Mouse (Mus musculus) cerebellum, postnatal 10 days (tissue): ENCODE results near the gene Gtpbp1.

Experiments
- DNase-seq, 2 experiments: peaks; one replicate each; pipeline ENCODE4 v3.0.0; 2021; ENCODE audit warnings: mixed read lengths in 2 of 2

Gene Gtpbp1

DNA sequence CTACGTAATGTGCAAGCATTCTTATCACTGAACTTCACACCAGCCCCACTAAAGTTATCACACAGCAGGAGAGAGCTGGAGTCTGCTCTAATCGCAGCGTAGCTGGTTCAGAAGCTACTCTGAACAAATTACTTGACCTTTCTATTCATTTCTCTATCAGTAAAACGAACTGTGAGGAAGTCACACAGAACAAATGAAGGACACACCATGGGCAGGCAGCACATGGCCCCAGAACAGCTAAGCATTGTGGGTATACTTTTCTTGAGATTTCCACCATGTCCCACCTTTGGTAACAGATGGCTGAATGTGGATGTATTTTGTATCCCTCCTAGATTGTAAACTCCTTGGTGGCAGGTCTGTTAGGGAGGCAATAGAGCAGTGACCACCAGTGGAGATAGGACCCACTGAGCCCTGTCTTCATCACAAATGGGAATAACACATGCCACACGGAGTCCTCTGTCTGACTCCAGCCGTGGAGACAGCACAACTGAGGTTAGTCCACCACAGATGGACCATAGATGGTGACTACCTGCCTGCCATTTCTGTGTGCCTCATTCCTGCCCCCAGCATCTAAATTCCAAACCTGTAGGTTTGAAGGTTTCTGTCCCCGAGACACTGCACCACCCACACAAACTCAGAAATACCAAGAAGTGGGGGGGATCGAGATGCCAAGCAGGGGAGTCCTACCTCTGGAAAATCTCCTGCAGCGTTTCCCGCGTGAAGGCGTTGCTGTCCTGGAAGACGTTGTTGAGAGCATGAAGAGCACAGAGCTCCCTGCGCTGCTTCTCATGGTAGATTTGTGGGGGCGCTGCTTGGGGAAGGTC, 4.4 kb upstream of the Gtpbp1 start:
- no peak for DNase-seq

DNA sequence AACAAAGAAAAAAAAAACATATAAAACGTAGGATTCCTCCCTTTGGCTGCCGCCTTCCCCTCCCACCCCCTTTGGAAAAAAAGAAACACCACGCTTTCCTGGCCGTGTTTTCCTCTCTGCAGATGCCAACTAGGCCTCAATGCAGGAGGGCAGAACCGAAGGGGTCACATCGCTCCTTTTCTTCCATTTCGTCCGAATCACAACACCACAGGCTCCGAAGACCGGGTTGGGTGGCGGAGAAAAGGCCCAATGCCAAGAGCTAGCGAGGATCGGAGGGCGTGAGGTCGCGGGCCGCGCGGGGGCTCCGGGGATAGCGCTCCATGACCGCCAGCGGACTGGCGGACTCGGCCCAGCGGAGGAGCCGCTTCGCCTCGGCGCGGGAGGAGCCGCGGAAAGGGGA, 3.5 kb upstream of the Gtpbp1 start:
- DNase-seq, result peak; percentile 70 to 75

- peak; percentile 99 for DNase-seq
Measured at GRCm38 (mm10) chr15:79687646-79688267, 2.9 kb upstream of the Gtpbp1 start, which contains the start of gene Josd1. Gene Josd1 (minus strand): TSS chr15:79687919.

GRCm38 (mm10) chr15:79688268-79688956, 2.2 kb upstream of the Gtpbp1 start:
- DNase-seq, result no peak

- no peak for DNase-seq
Measured at GRCm38 (mm10) chr15:79689662-79690425, 801 bp upstream of the Gtpbp1 start.

DNA sequence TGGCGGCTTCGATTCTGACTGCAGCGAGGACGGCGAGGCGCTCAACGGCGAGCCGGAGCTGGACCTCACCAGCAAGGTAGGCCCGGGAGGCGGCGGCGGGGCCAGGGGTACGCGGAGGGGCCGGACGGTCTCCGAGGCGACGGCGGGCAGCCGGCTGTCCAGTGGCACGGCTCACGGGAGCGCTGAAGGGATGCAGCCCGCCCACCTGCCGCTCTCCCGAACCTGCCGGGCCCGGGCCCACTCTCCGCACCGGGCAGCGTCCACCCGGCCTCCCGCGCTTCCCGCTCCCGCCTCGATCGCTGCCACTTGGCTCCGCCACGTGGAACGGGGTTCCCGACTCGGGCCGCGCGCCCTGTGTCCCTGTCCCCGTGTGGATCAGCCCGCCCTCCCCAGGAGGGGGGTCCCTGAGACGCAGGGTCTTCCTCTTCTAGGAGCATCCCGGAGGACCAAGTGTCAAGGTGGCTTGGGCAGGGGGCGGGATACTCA, 421 bp downstream of the Gtpbp1 start:
- peak in 1 of 2 experiments; percentile 73 for DNase-seq

DNA sequence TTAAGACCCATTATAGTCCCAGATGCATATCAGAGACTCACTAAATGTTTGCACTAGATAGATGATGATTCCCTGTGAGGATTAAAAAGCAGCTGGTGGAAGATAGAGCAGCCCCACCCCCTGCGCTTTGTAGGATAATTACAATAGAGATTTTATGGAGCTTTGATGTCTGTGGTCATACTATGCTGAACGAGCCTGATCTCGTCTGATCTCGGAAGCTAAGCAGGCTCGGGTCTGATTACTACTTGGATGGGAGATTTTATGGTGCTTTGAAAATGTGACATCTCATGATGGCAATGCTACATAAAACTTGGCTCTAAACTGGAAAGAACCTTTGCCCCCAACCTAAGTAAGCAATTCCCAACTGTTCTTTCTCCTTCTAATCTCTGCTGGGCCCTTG, 1.7 kb downstream of the Gtpbp1 start:
- no peak for DNase-seq

GRCm38 (mm10) chr15:79693740-79694139, 3.1 kb downstream of the Gtpbp1 start:
- no peak for DNase-seq

- DNase-seq, result no peak
Measured at GRCm38 (mm10) chr15:79694512-79694911, 3.9 kb downstream of the Gtpbp1 start.

GRCm38 (mm10) chr15:79695516-79695915, 4.9 kb downstream of the Gtpbp1 start:
- DNase-seq, result no peak

GRCm38 (mm10) chr15:79696508-79696907, 5.9 kb downstream of the Gtpbp1 start:
- no peak for DNase-seq

- DNase-seq, result peak; percentile 70 to 83
Measured at GRCm38 (mm10) chr15:79697011-79697410, 6.4 kb downstream of the Gtpbp1 start.

- DNase-seq, result no peak
Measured at GRCm38 (mm10) chr15:79697558-79698187, 7.0 kb downstream of the Gtpbp1 start.

DNA sequence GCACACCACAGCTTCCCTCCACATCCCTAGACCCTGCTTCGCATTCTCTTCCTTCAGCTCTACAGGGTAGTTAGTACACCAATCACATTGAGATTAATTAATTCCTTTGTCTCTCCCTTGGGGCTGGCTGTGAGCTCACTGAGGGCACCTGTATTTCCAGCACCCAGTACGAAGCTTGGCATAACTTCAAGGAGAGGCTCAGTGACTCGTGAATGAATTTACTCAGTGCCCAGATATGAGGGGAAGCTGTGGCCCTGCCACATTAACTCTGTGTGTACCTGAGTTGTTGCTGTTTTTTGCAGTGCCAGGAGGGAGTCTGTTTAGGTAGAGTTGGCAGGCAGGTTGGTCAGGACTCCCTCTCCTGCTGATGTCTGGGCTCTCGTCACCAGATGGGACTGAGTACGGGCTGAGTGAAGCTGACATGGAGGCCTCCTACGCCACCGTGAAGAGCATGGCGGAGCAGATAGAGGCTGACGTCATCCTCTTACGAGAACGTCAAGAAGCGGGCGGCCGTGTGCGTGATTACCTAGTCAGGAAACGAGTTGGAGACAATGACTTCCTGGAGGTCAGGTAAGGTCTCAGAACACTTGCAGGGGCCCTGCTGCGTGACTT, 16.1 kb downstream of the Gtpbp1 start:
- no peak for DNase-seq

GRCm38 (mm10) chr15:79708229-79708822, 17.7 kb downstream of the Gtpbp1 start:
- no peak for DNase-seq

- peak; percentile 38 to 39 for DNase-seq
Measured at GRCm38 (mm10) chr15:79715646-79716045, 25.0 kb downstream of the Gtpbp1 start.

GRCm38 (mm10) chr15:79716710-79717109, 26.1 kb downstream of the Gtpbp1 start:
- DNase-seq, result peak; percentile 44 to 54

GRCm38 (mm10) chr15:79720267-79720666, 29.6 kb downstream of the Gtpbp1 start:
- DNase-seq, result no peak

DNA sequence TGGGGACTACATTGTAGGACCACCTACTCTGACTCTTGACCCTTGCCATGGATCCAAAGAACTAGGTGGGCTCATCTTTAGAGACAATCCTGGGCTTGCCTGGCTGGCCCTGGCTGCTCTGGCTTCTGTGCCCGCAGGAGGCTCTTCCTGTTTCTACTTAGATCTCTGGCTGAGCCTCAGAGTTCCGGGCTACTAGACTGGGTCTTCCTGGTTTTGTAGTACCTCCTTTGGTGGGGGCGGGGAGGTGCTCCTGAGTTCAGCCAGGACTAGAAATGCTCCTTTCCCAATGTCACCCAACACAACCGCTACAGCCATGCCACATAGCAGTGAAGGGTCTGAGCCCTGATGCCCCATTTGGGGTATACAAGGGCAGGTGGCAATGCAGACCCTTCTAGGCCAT, 30.2 kb downstream of the Gtpbp1 start:
- no peak for DNase-seq

GRCm38 (mm10) chr15:79723439-79723838, 32.8 kb downstream of the Gtpbp1 start:
- peak; percentile 72 to 76 for DNase-seq

DNA sequence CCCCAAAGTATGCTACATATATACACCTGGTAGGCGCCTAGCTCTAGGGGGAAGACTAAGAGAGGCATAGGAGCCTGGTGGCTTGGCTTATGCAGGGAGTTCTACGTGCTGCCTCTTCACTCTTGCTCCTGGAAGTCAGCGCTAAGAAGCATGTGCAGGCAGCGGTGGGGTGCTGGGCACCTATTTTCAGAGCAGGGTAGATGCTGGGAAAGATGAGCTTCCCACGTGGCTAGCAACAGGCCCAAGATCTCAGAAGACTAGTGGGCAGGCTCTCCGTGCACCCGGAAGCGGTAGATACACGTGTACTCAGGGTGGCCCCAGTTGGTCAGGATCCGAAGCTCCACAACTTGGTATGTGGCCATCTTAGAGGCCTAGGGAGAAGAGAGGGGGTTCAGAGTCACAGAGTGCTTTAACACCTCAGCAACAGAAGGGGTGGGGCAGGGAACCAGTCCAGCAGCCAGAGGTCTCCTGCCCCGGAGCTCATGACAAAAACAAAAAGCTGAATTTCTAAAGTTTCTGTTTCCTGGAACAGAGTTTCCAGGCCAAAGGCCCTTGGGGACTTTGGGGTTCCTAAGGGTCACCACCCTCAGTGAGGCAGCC, 34.6 kb downstream of the Gtpbp1 start:
- DNase-seq, result no peak
